Mouse (Mus musculus) A20 (cell line): ENCODE results near the gene Gm17728.
"Not testable (repeated sequence)": the region's sequence is repeated elsewhere in the genome, so short reads cannot be mapped to it uniquely, and the experiment has no call there.

Source experiments
- DNase-seq: peaks from one replicate; pipeline ENCODE4 v3.0.0-alpha.2; 2011; ENCODE audit warnings: low read depth, low spot score

Gm17728 gene

GRCm38 (mm10) chr17:9421760-9422159 is at the start of gene Gm17728:
TSS of gene Gm17728 (plus strand) at chr17:9422060.
- not testable (repeated sequence) for DNase-seq

- no peak for DNase-seq
Measured at GRCm38 (mm10) chr17:9397493-9397892, 24.4 kb upstream of the Gm17728 start.

- no peak for DNase-seq
Measured at GRCm38 (mm10) chr17:9398551-9398950, 23.3 kb upstream of the Gm17728 start.

GRCm38 (mm10) chr17:9403991-9404390 is 17.9 kb upstream of the Gm17728 start:
- DNase-seq, result no peak

- DNase-seq, result no peak
Measured at GRCm38 (mm10) chr17:9407640-9408039, 14.2 kb upstream of the Gm17728 start.

- DNase-seq, result no peak
Measured at GRCm38 (mm10) chr17:9419016-9419415, 2.8 kb upstream of the Gm17728 start.

- no peak for DNase-seq
Measured at GRCm38 (mm10) chr17:9428374-9428994, 6.6 kb downstream of the Gm17728 start.

- no peak for DNase-seq
Measured at GRCm38 (mm10) chr17:9439997-9440655, 18.3 kb downstream of the Gm17728 start.

- DNase-seq, result no peak
Measured at GRCm38 (mm10) chr17:9456406-9456805, 34.5 kb downstream of the Gm17728 start.

GRCm38 (mm10) chr17:9460904-9461303 is 39.0 kb downstream of the Gm17728 start:
- DNase-seq, result no peak
